Mouse (Mus musculus) thymus, adult 2 months (tissue): ENCODE data around the gene Dpyd.

ENCODE experiments used
- CTCF ChIP-seq: fragments of 200-500 bp; IDR thresholded peaks from 2 replicates; pipeline ENCODE4 v1.5.1; 2012; ENCODE audit warnings: mild to moderate bottlenecking, control low read depth, low read length, moderate library complexity, borderline replicate concordance; ENCODE audit not compliant: control insufficient read depth, poor library complexity, insufficient read depth; ENCODE audit errors: extremely low read depth
- POLR2A ChIP-seq: fragments of 200-500 bp; IDR thresholded peaks from 2 replicates; pipeline ENCODE4 v1.6.1; 2012; ENCODE audit warnings: mild to moderate bottlenecking, low read length, control low read depth, moderate library complexity; ENCODE audit not compliant: control insufficient read depth, poor library complexity, insufficient read depth; ENCODE audit errors: extremely low read depth

GRCm38 (mm10) chr3:118991312-118991711 is 429.4 kb downstream of the Dpyd start:
- TF ChIP-seq POLR2A (no peak), CTCF (no peak)
